Mouse (Mus musculus): ENCODE data around the gene Srp9. TPM values are rescaled to one million over a fixed set of nuclear protein-coding genes. Genes with fewer than 3 reads are reported as not detected.

The Srp9 gene
- polyA plus RNA-seq, 1 experiment: 33.9 TPM

DNA sequence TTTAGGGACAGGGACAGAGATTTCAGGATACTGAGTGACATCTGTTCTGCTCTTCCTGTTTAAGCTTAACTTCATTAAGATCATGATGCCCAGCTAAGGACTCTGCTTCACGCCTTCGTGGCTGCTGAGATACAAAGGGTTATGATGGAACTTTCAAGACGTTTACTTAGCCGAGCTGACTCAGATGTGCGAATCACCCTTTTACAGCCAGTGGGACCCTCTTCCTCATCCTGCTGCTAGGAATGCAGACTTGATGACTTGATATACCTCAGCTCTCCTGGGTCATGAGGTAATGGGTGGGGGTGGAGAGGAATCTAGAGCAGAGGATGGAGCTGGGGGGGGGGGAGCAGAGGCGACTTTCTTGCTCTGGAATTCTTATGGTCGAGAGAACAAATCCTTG is 33.3 kb upstream of the Srp9 start:
- Histone ChIP-seq H3K4me1 (ENCODE audit: control insufficient read depth, insufficient read depth, low read length) (peaks cover 14% of the 10 kb centered on the region), H3K4me3 (replicated peaks; ENCODE audit: extremely low read depth, low read depth, low read length) (no peak overlapping the region)
- DNase-seq: no peak
- no peak for TF ChIP-seq CTCF (IDR thresholded peaks at IDR 0.05; ENCODE audit: insufficient read depth, low read length)
- no peak for TF ChIP-seq POLR2A (IDR thresholded peaks at IDR 0.05; ENCODE audit: borderline replicate concordance, extremely low read depth, low read depth, low read length)
- 31% methylated on average over 7 of the region's 7 CpGs for WGBS

DNA sequence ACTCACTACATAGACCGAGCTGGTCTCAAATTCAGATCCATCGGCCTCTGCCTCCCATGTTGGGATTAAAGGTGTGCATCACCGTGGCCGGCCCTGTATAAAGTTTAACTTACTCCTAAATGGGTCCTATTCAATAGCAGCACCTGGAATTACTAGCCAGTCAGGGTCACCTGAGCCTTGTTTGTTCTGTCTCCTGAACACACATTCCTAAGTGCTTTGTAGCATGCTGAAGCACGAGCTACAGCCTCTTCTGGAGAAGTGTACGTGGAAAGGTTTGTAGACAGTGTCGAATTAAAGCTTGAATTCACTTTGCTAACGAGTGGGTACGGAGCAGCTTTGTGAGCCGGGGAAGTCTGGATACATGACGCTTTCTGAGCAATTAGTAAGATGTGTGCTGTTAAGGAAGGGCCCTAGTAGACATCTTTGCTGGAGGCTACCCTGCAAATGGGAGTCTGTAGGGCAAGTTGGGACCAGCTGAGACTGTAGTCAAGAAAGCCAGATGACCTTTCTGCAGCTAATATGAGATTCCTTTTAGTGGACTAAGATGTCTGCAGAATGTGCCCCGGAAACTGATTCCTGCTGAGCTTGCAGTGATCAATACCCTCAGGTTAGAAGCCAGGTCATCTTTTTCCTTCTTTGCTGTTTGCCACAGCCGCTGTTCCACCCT is 32.7 kb upstream of the Srp9 start:
- 70% methylated on average over 13 of the region's 13 CpGs for WGBS
- peak; percentile 24 for DNase-seq
- TF ChIP-seq POLR2A (IDR thresholded peaks at IDR 0.05; ENCODE audit: borderline replicate concordance, extremely low read depth, low read depth, low read length) (no peak), CTCF (IDR thresholded peaks at IDR 0.05; ENCODE audit: insufficient read depth, low read length) (no peak)
- Histone ChIP-seq H3K4me1 (ENCODE audit: control insufficient read depth, insufficient read depth, low read length) (peaks cover 14% of the 10 kb centered on the region), H3K4me3 (replicated peaks; ENCODE audit: extremely low read depth, low read depth, low read length) (no peak overlapping the region)

DNA sequence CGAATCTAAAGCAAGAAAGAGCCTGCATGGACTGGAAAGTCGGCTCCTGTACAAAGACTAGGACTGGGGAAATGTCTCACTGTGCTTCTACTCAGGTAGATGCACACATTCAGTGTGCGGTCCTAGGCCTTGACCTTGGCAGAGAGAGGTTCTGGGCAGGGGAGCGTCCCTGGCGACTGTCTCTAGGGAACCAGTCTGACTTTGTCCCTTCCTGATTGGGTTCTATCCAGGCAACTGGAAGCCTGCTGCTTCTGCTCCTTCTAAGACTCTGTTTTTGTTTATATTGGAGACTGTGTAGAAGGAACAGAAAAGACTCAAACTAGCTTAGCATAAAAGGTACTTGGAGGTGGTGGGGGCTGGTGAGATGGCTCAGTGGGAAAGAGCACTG is 32.1 kb upstream of the Srp9 start:
- TF ChIP-seq POLR2A (IDR thresholded peaks at IDR 0.05; ENCODE audit: borderline replicate concordance, extremely low read depth, low read depth, low read length) (no peak), CTCF (IDR thresholded peaks at IDR 0.05; ENCODE audit: insufficient read depth, low read length) (no peak)
- no peak overlapping the region for H3K4me3 ChIP-seq (replicated peaks; ENCODE audit: extremely low read depth, low read depth, low read length)
- WGBS: 65% methylated on average over 5 of the region's 5 CpGs
- DNase-seq: no peak
- peaks cover 14% of the 10 kb centered on the region for H3K4me1 ChIP-seq (ENCODE audit: control insufficient read depth, insufficient read depth, low read length)

GRCm38 (mm10) chr1:182093407-182093806 is 31.1 kb upstream of the Srp9 start:
- no peak for DNase-seq
- H3K4me1 ChIP-seq (ENCODE audit: control insufficient read depth, insufficient read depth, low read length): peaks cover 14% of the 10 kb centered on the region
- H3K4me3 ChIP-seq (replicated peaks; ENCODE audit: extremely low read depth, low read depth, low read length): no peak overlapping the region
- TF ChIP-seq CTCF (IDR thresholded peaks at IDR 0.05; ENCODE audit: insufficient read depth, low read length) (no peak), POLR2A (IDR thresholded peaks at IDR 0.05; ENCODE audit: borderline replicate concordance, extremely low read depth, low read depth, low read length) (no peak)
- 75% methylated on average over 5 of the region's 5 CpGs for WGBS

GRCm38 (mm10) chr1:182094473-182095136 is 29.9 kb upstream of the Srp9 start:
- no peak for DNase-seq
- TF ChIP-seq CTCF (IDR thresholded peaks at IDR 0.05; ENCODE audit: insufficient read depth, low read length): no peak
- TF ChIP-seq POLR2A (IDR thresholded peaks at IDR 0.05; ENCODE audit: borderline replicate concordance, extremely low read depth, low read depth, low read length): no peak
- peaks cover 10% of the 10 kb centered on the region for H3K4me1 ChIP-seq (ENCODE audit: control insufficient read depth, insufficient read depth, low read length)
- H3K4me3 ChIP-seq (replicated peaks; ENCODE audit: extremely low read depth, low read depth, low read length): no peak overlapping the region
- WGBS: 54% methylated on average over 15 of the region's 15 CpGs

DNA sequence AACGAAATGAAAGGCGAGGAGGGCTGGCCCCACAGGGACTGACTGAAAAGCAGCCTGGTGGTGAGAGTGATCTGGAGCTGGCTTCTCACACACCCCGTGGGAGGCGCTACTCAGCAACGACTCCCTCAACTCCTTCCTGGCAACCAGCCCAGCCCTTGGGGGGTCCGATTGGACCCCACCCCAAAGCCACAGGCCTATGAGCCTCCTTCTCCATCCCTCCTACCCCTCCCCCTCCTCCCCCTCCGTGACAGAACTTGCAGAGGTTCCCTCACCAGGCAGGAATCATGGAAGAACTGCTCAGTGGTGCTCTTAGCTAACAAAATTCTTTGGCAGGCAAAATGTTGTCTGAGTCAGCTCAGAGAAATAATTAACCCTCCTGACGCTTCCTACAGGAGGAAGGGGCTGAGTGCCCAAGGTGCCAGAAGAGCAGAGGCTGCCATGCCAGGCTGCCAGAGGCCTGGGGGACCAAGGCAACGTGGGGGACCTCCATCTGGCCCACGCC is 29.2 kb upstream of the Srp9 start:
- Histone ChIP-seq H3K4me3 (replicated peaks; ENCODE audit: extremely low read depth, low read depth, low read length) (no peak overlapping the region), H3K4me1 (ENCODE audit: control insufficient read depth, insufficient read depth, low read length) (peaks cover 5% of the 10 kb centered on the region)
- 33% methylated on average over 10 of the region's 10 CpGs for WGBS
- no peak for TF ChIP-seq POLR2A (IDR thresholded peaks at IDR 0.05; ENCODE audit: borderline replicate concordance, extremely low read depth, low read depth, low read length)
- TF ChIP-seq CTCF (IDR thresholded peaks at IDR 0.05; ENCODE audit: insufficient read depth, low read length): no peak
- no peak for DNase-seq

GRCm38 (mm10) chr1:182096707-182097106 is 27.8 kb upstream of the Srp9 start:
- H3K4me1 ChIP-seq (ENCODE audit: control insufficient read depth, insufficient read depth, low read length): no peaks in the 10 kb centered on the region; the same call in 1 of the 2 replicates
- 70% methylated on average over 5 of the region's 5 CpGs for WGBS
- TF ChIP-seq POLR2A (IDR thresholded peaks at IDR 0.05; ENCODE audit: borderline replicate concordance, extremely low read depth, low read depth, low read length) (no peak), CTCF (IDR thresholded peaks at IDR 0.05; ENCODE audit: insufficient read depth, low read length) (no peak)
- no peak overlapping the region for H3K4me3 ChIP-seq (replicated peaks; ENCODE audit: extremely low read depth, low read depth, low read length)
- DNase-seq: no peak

DNA sequence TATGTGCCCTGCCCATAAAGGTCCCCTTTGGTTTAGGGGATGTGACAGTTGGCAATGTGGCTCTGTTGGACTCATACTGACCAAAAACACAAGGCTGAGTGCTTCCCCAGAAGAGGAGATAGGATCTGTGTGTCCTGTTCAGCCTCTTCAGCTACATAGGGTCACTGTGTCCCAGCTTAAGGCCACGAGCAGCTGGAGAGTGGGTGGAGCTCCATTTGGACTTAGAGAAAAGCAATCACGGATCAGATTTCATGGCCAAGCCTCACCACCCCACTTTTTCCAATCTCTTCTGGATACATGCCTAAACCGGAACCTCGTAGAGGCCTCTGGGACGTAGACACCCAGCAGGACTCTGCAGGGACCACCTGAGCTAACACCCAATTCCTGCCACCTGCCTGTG is 25.5 kb upstream of the Srp9 start:
- WGBS: 55% methylated on average over 5 of the region's 5 CpGs
- TF ChIP-seq CTCF (IDR thresholded peaks at IDR 0.05; ENCODE audit: insufficient read depth, low read length) (no peak), POLR2A (IDR thresholded peaks at IDR 0.05; ENCODE audit: borderline replicate concordance, extremely low read depth, low read depth, low read length) (no peak)
- no peak overlapping the region for H3K4me3 ChIP-seq (replicated peaks; ENCODE audit: extremely low read depth, low read depth, low read length)
- no peaks in the 10 kb centered on the region; the same call in 1 of the 2 replicates for H3K4me1 ChIP-seq (ENCODE audit: control insufficient read depth, insufficient read depth, low read length)
- no peak for DNase-seq

GRCm38 (mm10) chr1:182100403-182100802 is 24.1 kb upstream of the Srp9 start:
- no peak for TF ChIP-seq POLR2A (IDR thresholded peaks at IDR 0.05; ENCODE audit: borderline replicate concordance, extremely low read depth, low read depth, low read length)
- 61% methylated on average over 3 of the region's 3 CpGs for WGBS
- Histone ChIP-seq H3K4me3 (replicated peaks; ENCODE audit: extremely low read depth, low read depth, low read length) (no peak overlapping the region), H3K4me1 (ENCODE audit: control insufficient read depth, insufficient read depth, low read length) (no peaks in the 10 kb centered on the region; the same call in 1 of the 2 replicates)
- DNase-seq: no peak

GRCm38 (mm10) chr1:182101468-182101867 is 23.1 kb upstream of the Srp9 start:
- no peak overlapping the region for H3K4me3 ChIP-seq (replicated peaks; ENCODE audit: extremely low read depth, low read depth, low read length)
- no peak for DNase-seq
- no peak for TF ChIP-seq CTCF (IDR thresholded peaks at IDR 0.05; ENCODE audit: insufficient read depth, low read length)
- no peak for TF ChIP-seq POLR2A (IDR thresholded peaks at IDR 0.05; ENCODE audit: borderline replicate concordance, extremely low read depth, low read depth, low read length)
- H3K4me1 ChIP-seq (ENCODE audit: control insufficient read depth, insufficient read depth, low read length): no peaks in the 10 kb centered on the region
- 74% methylated on average over 4 of the region's 4 CpGs for WGBS

Measured in lung, adult 2 months (tissue).